Mouse (Mus musculus): ENCODE measurements around the gene Adra2b.

DNA sequence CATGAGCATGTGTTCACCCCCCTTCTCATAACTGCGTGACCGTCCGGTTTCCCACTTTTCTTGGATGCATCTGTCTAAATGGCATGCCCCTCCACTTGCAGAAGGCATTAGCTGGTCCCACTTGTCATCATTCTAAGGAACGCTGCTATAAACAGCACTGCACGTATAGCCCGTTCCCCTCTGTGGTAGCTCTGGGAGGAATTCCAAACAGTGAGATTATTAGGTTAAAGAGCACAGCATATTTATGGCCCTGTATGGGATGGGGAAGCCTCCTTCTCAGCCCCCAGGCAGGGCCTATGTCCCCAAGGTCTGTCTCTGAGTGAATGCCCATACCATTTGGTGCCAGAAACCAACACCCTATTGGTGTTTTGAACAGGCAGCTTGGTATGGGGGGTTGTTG is 48.1 kb downstream of the Adra2b start:
- TF ChIP-seq TAL1 (conservative IDR thresholded peaks at IDR 0.05; ENCODE audit: low read depth, low read length) (no peak), CTCF (IDR thresholded peaks at IDR 0.05; ENCODE audit: low read depth, low read length) (no peak)

Data from G1E (cell line).